14 mouse cellular contexts compared by ENCODE assay signal in the genomic region with DNA sequence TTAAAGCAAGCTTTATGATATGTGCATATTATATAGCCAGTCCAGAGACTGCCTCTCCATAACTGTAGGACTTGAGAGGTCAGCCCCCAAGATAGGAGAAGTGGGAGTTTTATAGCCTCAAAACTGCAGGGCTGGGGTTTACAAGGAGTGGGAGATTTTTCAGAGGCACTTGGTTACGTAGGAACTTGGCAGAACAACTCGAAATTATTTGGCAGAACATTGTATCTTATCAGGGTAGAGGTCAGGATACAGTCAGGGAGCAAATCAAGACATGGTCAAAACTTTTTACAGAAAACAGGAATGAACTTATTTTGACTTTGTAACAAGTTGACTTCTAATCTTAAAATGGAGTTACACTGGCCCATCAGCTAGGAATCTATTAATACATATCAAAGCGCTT. TPM values are rescaled to one million over a fixed set of nuclear protein-coding genes. Genes with fewer than 3 reads are reported as not detected.
A peak's percentile ranks its signal among the peaks of the same experiment; 100 is the strongest.
DNase-seq lines count a peak whose midpoint lies in the region; ATAC-seq and TF ChIP-seq lines count a peak whose summit lies in the region.
"Had no signal": no experiment of that assay in that cellular context is flagged by ENCODE, and none has a peak within 500 bp of the region (broad histone marks: within the 10 kb centered on the region; RNA-seq: fewer than 3 reads in every experiment).

No protein-coding gene starts in this region.

- H3K9me3 ChIP-seq in heart, embryonic 12.5 days (replicated peaks) = 0 out of 2 replicates have a peak, but pooled peaks cover 2% of the 10 kb centered on the region
- no peaks in the 10 kb centered on the region for H3K9me3 ChIP-seq in liver, postnatal 0 days (ENCODE audit: low read length)
- H3K9me3 ChIP-seq in liver, embryonic 11.5 days (ENCODE audit: control insufficient read depth, low read length) = no peaks in the 10 kb centered on the region
- no peaks in the 10 kb centered on the region for H3K9me3 ChIP-seq in heart, embryonic 13.5 days
- H3K9me3 ChIP-seq in limb, embryonic 14.5 days (ENCODE audit: control insufficient read depth, low read length) = no peaks in the 10 kb centered on the region
- no peaks in the 10 kb centered on the region for H3K9me3 ChIP-seq in forebrain, embryonic 13.5 days (replicated peaks)
- H3K9me3 ChIP-seq: hindbrain, embryonic 13.5 days; limb, embryonic 12.5 days had no signal

- DNase-seq in heart, adult 18-20 months = peak; percentile 77 to 88
- DNase-seq in liver, postnatal 0 days = no peak
- DNase-seq in liver, embryonic 11.5 days (ENCODE audit: low spot score) = no peak
- no peak for DNase-seq in limb, embryonic 14.5 days (ENCODE audit: low spot score)
- DNase-seq: gastrocnemius, postnatal 14 days had no signal

- ATAC-seq in heart, embryonic 12.5 days (ENCODE audit: insufficient number of reproducible peaks, low FRiP score) = no peak
- ATAC-seq in liver, postnatal 0 days = no peak; the same call in 1 of the 2 replicates
- no peak for ATAC-seq in liver, embryonic 11.5 days (replicated peaks; ENCODE audit: low FRiP score)
- no peak for ATAC-seq in heart, embryonic 13.5 days (ENCODE audit: extremely low read depth, insufficient number of reproducible peaks, low FRiP score, low TSS enrichment)
- ATAC-seq in limb, embryonic 14.5 days (ENCODE audit: low FRiP score, low read depth) = 0 out of 2 replicates have a peak, but pooled peaks have one; percentile 26
- ATAC-seq in inflammation-experienced regulatory T-cells, adult 6 months = no peak
- ATAC-seq in forebrain, embryonic 13.5 days = no peak
- ATAC-seq: forebrain, embryonic 14.5 days had no signal

- H3K4me3 ChIP-seq in heart, embryonic 12.5 days = no peak overlapping the region
- no peak overlapping the region for H3K4me3 ChIP-seq in liver, postnatal 0 days (ENCODE audit: low read depth, low read length)
- H3K4me3 ChIP-seq in liver, embryonic 11.5 days (ENCODE audit: low read depth, low read length) = no peak overlapping the region
- no peak overlapping the region for H3K4me3 ChIP-seq in heart, embryonic 13.5 days
- H3K4me3 ChIP-seq in limb, embryonic 14.5 days (replicated peaks; ENCODE audit: low read length) = no peak overlapping the region
- H3K4me3 ChIP-seq in forebrain, embryonic 13.5 days = no peak overlapping the region
- H3K4me3 ChIP-seq: hindbrain, embryonic 13.5 days; limb, embryonic 12.5 days had no signal

- H3K27me3 ChIP-seq in heart, embryonic 12.5 days (replicated peaks) = no peaks in the 10 kb centered on the region
- no peaks in the 10 kb centered on the region; the same call in 1 of the 2 replicates for H3K27me3 ChIP-seq in liver, postnatal 0 days (ENCODE audit: insufficient read depth, low read length)
- H3K27me3 ChIP-seq in liver, embryonic 11.5 days (replicated peaks; ENCODE audit: control insufficient read depth, insufficient read depth, low read length) = no peaks in the 10 kb centered on the region
- H3K27me3 ChIP-seq in heart, embryonic 13.5 days (replicated peaks) = no peaks in the 10 kb centered on the region
- no peaks in the 10 kb centered on the region for H3K27me3 ChIP-seq in limb, embryonic 14.5 days (ENCODE audit: control insufficient read depth, insufficient read depth, low read length)
- no peaks in the 10 kb centered on the region for H3K27me3 ChIP-seq in forebrain, embryonic 13.5 days
- H3K27me3 ChIP-seq: hindbrain, embryonic 13.5 days; limb, embryonic 12.5 days had no signal

- no peak for TF ChIP-seq POLR2A in limb, embryonic 14.5 days (IDR thresholded peaks at IDR 0.05; ENCODE audit: borderline replicate concordance, extremely low read depth, insufficient read depth, insufficient read length)

- WGBS in heart, embryonic 12.5 days = 45% methylated on average over 3 of the region's 3 CpGs
- 55% methylated on average over 3 of the region's 3 CpGs for WGBS in liver, postnatal 0 days (ENCODE audit: insufficient replicate concordance)
- WGBS in liver, embryonic 11.5 days = 67% methylated on average over 3 of the region's 3 CpGs
- 45% methylated on average over 3 of the region's 3 CpGs for WGBS in heart, embryonic 13.5 days
- WGBS in limb, embryonic 14.5 days = 64% methylated on average over 3 of the region's 3 CpGs
- WGBS in forebrain, embryonic 13.5 days = 81% methylated on average over 3 of the region's 3 CpGs

- H3K4me1 ChIP-seq in heart, embryonic 12.5 days (replicated peaks) = peaks cover 3% of the 10 kb centered on the region; the same call in 1 of the 2 replicates
- H3K4me1 ChIP-seq in liver, postnatal 0 days (ENCODE audit: insufficient read depth) = no peaks in the 10 kb centered on the region
- no peaks in the 10 kb centered on the region for H3K4me1 ChIP-seq in liver, embryonic 11.5 days (replicated peaks; ENCODE audit: control insufficient read depth, insufficient read depth, low read length)
- H3K4me1 ChIP-seq in heart, embryonic 13.5 days = peaks cover 19% of the 10 kb centered on the region; the same call in 1 of the 2 replicates
- no peaks in the 10 kb centered on the region for H3K4me1 ChIP-seq in limb, embryonic 14.5 days (ENCODE audit: control insufficient read depth, insufficient read depth, low read length)
- H3K4me1 ChIP-seq in forebrain, embryonic 13.5 days = peaks cover 17% of the 10 kb centered on the region
- H3K4me1 ChIP-seq: hindbrain, embryonic 13.5 days; limb, embryonic 12.5 days had no signal

- no peak overlapping the region for H3K9ac ChIP-seq in heart, embryonic 12.5 days
- no peak overlapping the region for H3K9ac ChIP-seq in liver, postnatal 0 days (replicated peaks)
- no peak overlapping the region for H3K9ac ChIP-seq in liver, embryonic 11.5 days (ENCODE audit: low read depth, low read length)
- H3K9ac ChIP-seq in heart, embryonic 13.5 days = no peak overlapping the region
- no peak overlapping the region for H3K9ac ChIP-seq in limb, embryonic 14.5 days (ENCODE audit: low read depth, low read length, severe bottlenecking)
- no peak overlapping the region for H3K9ac ChIP-seq in forebrain, embryonic 13.5 days
- H3K9ac ChIP-seq: hindbrain, embryonic 13.5 days; limb, embryonic 12.5 days had no signal

- no peak overlapping the region for H3K27ac ChIP-seq in heart, embryonic 12.5 days (ENCODE audit: poor library complexity, severe bottlenecking)
- H3K27ac ChIP-seq in liver, postnatal 0 days (ENCODE audit: low read depth) = no peak overlapping the region
- H3K27ac ChIP-seq in liver, embryonic 11.5 days (ENCODE audit: low read depth, low read length) = no peak overlapping the region
- H3K27ac ChIP-seq in heart, embryonic 13.5 days (replicated peaks) = peak overlapping the region; percentile 46; the same call in 1 of the 2 replicates
- no peak overlapping the region for H3K27ac ChIP-seq in limb, embryonic 14.5 days (replicated peaks; ENCODE audit: low read depth, low read length)
- H3K27ac ChIP-seq in forebrain, embryonic 13.5 days = no peak overlapping the region
- H3K27ac ChIP-seq: hindbrain, embryonic 13.5 days; limb, embryonic 12.5 days had no signal

- TF ChIP-seq CTCF in liver, postnatal 0 days (IDR thresholded peaks at IDR 0.05; ENCODE audit: low read depth) = no peak

- 0 out of 2 replicates have a peak, but pooled peaks have one; percentile 35 for TF ChIP-seq EP300 in liver, postnatal 0 days (IDR thresholded peaks at IDR 0.05; ENCODE audit: low read depth)

- no peak overlapping the region for H3K4me2 ChIP-seq in heart, embryonic 12.5 days
- H3K4me2 ChIP-seq in liver, postnatal 0 days (ENCODE audit: low read depth, low read length) = no peak overlapping the region
- no peak overlapping the region for H3K4me2 ChIP-seq in liver, embryonic 11.5 days
- H3K4me2 ChIP-seq in heart, embryonic 13.5 days = no peak overlapping the region
- no peak overlapping the region for H3K4me2 ChIP-seq in limb, embryonic 14.5 days (replicated peaks; ENCODE audit: low read depth, low read length, severe bottlenecking)
- no peak overlapping the region for H3K4me2 ChIP-seq in forebrain, embryonic 13.5 days
- H3K4me2 ChIP-seq: hindbrain, embryonic 13.5 days; limb, embryonic 12.5 days had no signal

- no peaks in the 10 kb centered on the region for H3K36me3 ChIP-seq in heart, embryonic 12.5 days
- no peaks in the 10 kb centered on the region for H3K36me3 ChIP-seq in liver, postnatal 0 days (replicated peaks; ENCODE audit: insufficient read depth, low read length)
- H3K36me3 ChIP-seq in liver, embryonic 11.5 days (ENCODE audit: control insufficient read depth, insufficient read depth, low read length) = no peaks in the 10 kb centered on the region
- H3K36me3 ChIP-seq in heart, embryonic 13.5 days = no peaks in the 10 kb centered on the region
- H3K36me3 ChIP-seq in limb, embryonic 14.5 days (ENCODE audit: control insufficient read depth, insufficient read depth, low read length) = no peaks in the 10 kb centered on the region
- no peaks in the 10 kb centered on the region for H3K36me3 ChIP-seq in forebrain, embryonic 13.5 days (ENCODE audit: poor library complexity, severe bottlenecking)
- H3K36me3 ChIP-seq: hindbrain, embryonic 13.5 days; limb, embryonic 12.5 days had no signal

RNA-seq across cellular contexts. Expression of a gene that starts 6.9 kb away (rescaled TPM):
- total RNA-seq in heart, adult 18-20 months (2021) = 1 to 10 TPM; 1.9 to 2.2 TPM
- polyA plus RNA-seq in heart, embryonic 12.5 days (2016; fragmentation: Nextera tagmentation; extraction: Ambion mirVana) = 0.98 and 1.3 TPM in 2 replicates
- 0.04 and 0.12 TPM in 2 replicates for polyA plus RNA-seq in liver, postnatal 0 days (2015; fragmentation: Nextera tagmentation; extraction: Ambion mirVana)
- polyA plus RNA-seq in liver, embryonic 11.5 days (2014; fragmentation: Nextera tagmentation; extraction: Ambion mirVana) = 0.08 TPM in 1 of 2 replicates, not detected in the other
- 0.56 TPM in 2 replicates for polyA plus RNA-seq in heart, embryonic 13.5 days (2015; fragmentation: Nextera tagmentation; extraction: Ambion mirVana)
- polyA plus RNA-seq in limb, embryonic 14.5 days (2012; rRNA removed) = 0.19 and 1.0 TPM in 2 replicates
- polyA plus RNA-seq in limb, embryonic 14.5 days (2014; fragmentation: Nextera tagmentation; extraction: Ambion mirVana) = 0.08 and 0.10 TPM in 2 replicates
- not detected for polyA plus RNA-seq in inflammation-experienced regulatory T-cells, adult 6 months (2017; shearing (Covaris generic))
- polyA plus RNA-seq in forebrain, embryonic 13.5 days (2015; fragmentation: Nextera tagmentation; extraction: Ambion mirVana) = 0.84 TPM in 2 replicates
- total RNA-seq: common myeloid progenitor, adult 5-6 weeks; megakaryocyte-erythroid progenitor cell, adult 5-6 weeks had no signal

Comparison
In these comparisons a context has a peak if more than half of its experiments do, and no peak if none do; other contexts are left out.
1. DNase-seq: peak in heart, adult 18-20 months (2 of 2); none in liver, postnatal 0 days (single experiment), liver, embryonic 11.5 days (single experiment) and limb, embryonic 14.5 days (single experiment).